Mouse (Mus musculus): ENCODE measurements around the gene Tktl1.

GRCm38 (mm10) chrX:74219449-74219848 is 42.4 kb downstream of the Tktl1 start:
- TF ChIP-seq CTCF (conservative IDR thresholded peaks at IDR 0.05; ENCODE audit: low read length) = no peak
- TF ChIP-seq NANOG (IDR thresholded peaks at IDR 0.05; ENCODE audit: borderline replicate concordance, low read length) = no peak
- TF ChIP-seq POU5F1 (IDR thresholded peaks at IDR 0.05; ENCODE audit: borderline replicate concordance, low read length) = no peak
